Mouse (Mus musculus): ENCODE results near the gene Adgrb3.
"Not testable (repeated sequence)": the region's sequence is repeated elsewhere in the genome, so short reads cannot be mapped to it uniquely, and the experiment has no call there.

Adgrb3 gene

DNA sequence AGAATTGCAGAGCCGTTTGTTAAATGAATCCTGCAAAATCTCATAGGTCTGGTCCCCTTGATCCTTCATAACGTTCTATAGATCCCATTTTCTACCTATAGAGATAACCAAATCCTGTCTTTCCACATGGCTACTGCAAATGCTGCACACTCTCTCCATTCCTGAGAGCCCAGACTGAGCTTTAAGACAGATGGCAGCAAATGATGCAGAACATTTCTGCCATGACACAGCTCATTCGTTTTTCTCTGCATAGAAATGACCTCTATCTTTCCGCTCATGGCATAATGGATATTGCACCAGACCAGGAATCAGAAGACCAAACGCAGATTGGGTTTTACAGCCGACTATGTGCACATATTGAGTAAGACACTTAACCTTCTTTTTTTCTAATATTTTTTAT is 84.8 kb downstream of the Adgrb3 start:
- no peak for DNase-seq (ENCODE audit: low spot score)

DNA sequence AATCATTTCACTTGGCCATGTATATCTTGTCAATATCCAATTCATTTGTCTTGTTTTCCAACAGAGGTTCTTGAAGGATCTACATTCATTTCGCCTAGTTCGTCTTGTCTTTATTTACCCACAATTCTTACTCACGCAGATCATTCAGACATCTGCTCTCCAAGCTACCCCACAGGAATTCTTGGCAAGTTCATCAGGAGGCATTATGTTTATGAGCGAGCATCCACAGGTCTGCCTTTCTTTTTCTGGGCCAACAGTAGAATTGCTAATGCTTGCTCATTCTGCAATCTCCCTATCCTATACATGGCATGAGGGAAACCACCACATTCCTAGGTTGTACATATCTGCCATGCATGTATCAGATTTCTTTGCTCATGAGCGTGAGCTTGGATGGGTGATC is 99.7 kb downstream of the Adgrb3 start:
- DNase-seq (ENCODE audit: low spot score), result no peak

DNA sequence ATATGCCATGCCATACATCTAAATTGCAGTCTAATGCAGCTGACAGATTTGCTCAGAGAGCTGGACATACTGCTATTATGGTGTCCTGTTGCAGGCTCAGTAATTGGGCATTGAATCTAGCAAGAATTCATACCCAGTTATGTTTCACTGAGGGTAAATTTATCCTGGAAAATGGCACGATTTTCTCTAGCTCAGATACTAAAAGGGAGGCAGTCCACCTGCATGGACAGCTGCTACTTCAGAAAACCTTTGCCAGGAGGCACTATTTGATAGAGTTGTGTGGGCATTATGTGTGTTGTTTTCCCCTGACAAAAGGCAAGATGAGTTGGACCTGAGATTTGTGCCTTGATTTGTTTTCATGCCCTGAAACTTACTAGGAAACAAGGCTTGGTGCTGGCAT is 118.0 kb downstream of the Adgrb3 start:
- DNase-seq (ENCODE audit: low spot score), result no peak

DNA sequence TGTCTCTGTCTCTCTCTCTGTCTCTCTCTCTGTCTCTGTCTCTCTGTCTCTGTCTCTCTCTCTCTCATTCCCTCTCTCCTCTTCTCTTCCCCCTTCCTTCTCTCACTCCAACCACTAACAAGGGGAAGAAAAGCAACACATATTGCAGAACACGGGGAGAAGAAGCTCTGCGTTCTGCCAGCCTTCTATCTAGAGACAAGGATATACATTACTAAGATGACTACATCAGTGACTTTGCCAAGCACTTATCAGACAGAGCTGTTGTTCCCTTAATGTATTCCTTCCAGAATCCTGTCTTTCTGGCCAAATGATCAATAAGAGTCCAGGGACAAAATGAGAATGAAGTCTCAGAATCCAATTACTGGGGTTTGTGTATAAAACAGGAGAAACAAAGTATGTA is 123.2 kb downstream of the Adgrb3 start:
- DNase-seq (ENCODE audit: low spot score), result no peak

DNA sequence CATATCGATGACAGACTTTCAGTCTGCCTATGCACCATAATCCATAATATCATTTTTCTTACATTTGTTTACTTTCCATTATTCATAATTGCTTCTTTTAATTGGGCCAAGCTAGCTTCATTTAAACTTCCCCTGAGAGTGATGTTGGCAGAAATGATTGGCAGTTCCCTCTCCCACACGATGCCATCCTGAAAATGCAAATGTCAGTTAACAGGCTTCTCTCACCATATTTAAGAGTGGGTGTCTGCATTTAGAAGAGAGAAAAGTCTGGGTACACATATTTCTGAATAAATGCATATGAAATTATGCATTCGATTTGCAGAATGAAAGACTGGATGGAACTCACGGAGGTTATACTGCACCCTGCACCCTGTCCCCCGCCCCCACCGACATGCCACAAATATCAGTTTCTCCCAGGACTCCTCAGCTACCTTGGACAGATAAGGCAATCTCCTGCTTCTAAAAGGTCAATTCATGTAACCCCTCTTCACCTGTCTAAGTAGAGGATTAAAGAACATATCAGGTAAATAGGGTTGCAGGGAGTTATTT is 130.7 kb downstream of the Adgrb3 start:
- no peak for DNase-seq (ENCODE audit: low spot score)

DNA sequence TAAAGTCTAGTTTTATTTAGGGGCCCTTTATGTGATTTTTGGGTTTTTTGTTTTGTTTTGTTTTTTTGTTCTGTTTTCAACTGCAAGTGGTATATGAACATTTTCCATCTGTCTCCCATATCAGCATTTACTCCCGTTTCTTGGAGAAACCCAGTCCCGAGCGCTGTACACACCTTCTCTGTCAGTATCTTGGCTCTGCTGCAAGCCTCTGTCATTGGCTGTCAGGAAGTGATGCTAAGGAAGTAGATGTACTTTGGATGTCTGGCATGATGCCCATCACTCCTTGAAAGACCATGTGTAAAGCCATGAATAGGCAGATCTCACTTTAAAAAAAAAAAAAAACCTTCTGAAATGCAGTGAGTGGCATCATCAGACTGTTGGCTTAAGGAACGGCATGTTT is 132.3 kb downstream of the Adgrb3 start:
- no peak for DNase-seq (ENCODE audit: low spot score)

DNA sequence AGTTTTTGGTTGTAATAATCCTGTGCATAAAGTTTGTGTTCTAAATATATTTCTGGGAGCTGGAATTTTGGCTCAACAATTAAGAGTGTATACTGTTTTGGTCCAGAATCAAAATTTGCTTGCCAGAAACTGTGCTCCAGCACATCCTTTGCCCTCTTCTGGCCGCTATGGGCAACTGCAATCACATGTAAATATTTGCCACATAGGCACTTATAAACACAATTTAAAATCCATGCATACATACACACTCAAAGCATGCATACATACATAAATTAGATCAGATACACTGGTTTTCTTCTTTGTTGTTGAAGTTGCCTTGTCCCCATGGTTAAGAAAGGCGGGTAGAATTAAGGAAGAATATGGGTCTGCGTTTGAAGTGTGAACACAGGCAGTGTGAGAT is 132.7 kb downstream of the Adgrb3 start:
- no peak for DNase-seq (ENCODE audit: low spot score)

GRCm38 (mm10) chr1:25682118-25682517 is 147.4 kb downstream of the Adgrb3 start:
- no peak for DNase-seq (ENCODE audit: low spot score)

- DNase-seq (ENCODE audit: low spot score), result no peak
Observed at GRCm38 (mm10) chr1:25679656-25680055, 149.9 kb downstream of the Adgrb3 start.

DNA sequence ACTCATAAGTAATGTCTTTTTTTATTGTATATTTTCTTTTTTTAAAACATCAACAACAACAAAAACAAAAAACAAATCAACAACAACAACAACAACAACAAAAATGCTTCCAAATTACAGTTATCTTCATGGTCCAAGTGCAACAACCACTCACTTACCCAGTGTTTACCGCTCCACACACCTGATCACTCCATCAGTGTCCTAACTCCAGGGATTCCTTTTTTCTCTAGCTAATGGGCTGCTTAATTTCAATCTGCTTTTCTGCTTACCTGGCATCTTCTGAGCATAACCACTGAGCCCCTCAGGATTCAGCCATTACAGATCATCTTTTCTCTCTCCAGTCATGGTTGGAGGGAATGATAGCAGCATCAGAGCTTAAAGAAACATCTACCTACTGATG is 176.8 kb downstream of the Adgrb3 start:
- DNase-seq (ENCODE audit: low spot score), result no peak

DNA sequence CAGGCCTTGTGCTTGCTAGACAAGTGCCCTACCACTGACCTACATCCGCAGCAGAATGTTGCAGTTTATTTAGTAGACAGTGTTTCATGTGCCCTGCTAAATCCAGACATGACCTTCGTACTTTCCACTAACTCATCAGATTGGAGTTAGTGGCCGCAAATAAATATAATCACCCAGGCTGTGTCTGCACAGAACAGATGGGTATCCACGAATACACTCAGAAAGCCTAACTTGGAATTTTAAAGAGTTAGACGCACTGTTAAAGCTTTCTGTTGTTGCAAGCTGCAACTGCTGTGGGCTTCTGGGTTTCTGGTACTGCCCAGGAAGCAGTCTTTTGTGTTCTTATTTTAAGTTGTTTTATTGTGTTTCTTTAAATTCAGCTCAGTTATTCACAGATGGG is 185.3 kb downstream of the Adgrb3 start:
- no peak for DNase-seq (ENCODE audit: low spot score)

GRCm38 (mm10) chr1:25621458-25621857 is 208.0 kb downstream of the Adgrb3 start:
- no peak for DNase-seq (ENCODE audit: low spot score)

- no peak for DNase-seq (ENCODE audit: low spot score)
Observed at GRCm38 (mm10) chr1:25616954-25617353, 212.6 kb downstream of the Adgrb3 start.

DNA sequence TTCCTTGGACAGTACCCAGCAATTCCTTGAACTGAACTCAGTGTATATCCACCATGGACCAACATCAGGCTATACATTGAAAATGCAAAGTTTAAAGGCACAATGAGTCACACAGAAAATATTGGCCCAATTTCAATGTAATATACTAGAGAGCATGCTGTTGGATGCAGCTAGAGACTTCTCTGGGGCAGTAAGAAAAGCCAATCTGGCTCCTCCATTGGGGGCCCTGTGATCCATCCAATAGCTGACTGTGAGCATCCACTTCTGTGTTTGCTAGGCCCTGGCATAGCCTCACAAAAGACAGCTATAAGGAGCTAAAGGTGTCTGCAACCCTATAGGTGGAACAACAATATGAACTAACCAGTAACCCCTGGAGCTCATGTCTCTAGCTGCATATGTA is 218.7 kb downstream of the Adgrb3 start:
- not testable (repeated sequence) for DNase-seq (ENCODE audit: low spot score)

DNA sequence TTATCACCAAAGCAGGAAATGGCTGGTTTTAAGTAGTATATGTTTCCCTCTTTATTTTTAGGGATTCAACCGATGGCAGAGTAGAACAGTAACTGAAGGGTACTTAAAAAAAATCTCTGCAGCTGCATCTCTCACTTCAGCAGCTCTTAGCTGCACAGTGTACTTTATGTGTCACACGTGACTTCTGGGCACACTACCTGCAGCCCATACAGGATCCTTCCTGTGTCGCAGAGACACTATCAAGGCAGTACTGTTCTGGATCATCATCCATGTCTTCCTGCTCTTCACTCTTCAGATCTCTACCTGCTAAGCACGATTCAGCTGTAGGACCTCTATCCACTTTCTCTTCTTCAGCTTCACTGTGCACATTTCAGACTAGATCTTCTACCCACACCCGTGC is 230.6 kb downstream of the Adgrb3 start:
- no peak for DNase-seq (ENCODE audit: low spot score)

GRCm38 (mm10) chr1:25588568-25589118 is 240.9 kb downstream of the Adgrb3 start:
- no peak for DNase-seq (ENCODE audit: low spot score)

DNA sequence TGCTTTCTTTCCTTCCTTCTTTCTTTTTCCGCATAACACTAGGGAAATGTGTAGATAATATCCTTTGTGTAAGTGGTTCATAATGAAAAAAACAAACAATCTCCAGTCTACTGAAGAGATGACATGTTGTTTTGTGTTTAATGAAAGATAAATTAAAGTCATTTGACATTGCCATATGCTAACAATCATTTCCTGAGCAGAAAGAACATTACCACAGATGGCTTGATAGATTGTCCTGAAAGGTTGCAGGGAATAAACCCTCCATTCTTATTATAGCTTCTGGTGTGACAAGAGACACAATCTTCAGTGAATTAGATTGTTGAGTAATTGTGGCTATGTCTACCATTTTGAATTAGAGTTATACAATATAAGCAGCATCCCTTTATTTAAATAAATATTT is 247.8 kb downstream of the Adgrb3 start:
- no peak for DNase-seq (ENCODE audit: low spot score)

GRCm38 (mm10) chr1:25577836-25578235 is 251.7 kb downstream of the Adgrb3 start:
- no peak for DNase-seq (ENCODE audit: low spot score)

- no peak for DNase-seq (ENCODE audit: low spot score)
Observed at GRCm38 (mm10) chr1:25576598-25576997, 252.9 kb downstream of the Adgrb3 start.

DNA sequence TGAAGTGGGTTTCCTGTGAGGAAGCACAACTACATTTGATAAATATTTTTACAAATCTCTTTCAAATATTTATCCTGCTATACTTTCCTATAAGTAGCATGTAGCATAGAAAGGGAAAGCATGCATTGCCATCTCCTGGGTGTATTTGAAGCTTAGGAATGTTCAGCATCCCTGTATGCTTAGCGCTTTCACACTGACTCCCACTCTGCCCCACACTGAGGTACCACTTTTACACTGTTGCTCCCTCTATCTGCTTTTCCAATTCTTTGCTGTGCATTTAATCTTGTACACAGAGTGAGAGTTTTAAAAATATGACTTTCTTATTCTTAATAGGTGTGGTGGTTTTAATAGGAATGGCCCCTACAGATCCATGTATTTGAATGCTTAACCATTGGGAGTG is 261.4 kb downstream of the Adgrb3 start:
- DNase-seq (ENCODE audit: low spot score), result no peak

DNA sequence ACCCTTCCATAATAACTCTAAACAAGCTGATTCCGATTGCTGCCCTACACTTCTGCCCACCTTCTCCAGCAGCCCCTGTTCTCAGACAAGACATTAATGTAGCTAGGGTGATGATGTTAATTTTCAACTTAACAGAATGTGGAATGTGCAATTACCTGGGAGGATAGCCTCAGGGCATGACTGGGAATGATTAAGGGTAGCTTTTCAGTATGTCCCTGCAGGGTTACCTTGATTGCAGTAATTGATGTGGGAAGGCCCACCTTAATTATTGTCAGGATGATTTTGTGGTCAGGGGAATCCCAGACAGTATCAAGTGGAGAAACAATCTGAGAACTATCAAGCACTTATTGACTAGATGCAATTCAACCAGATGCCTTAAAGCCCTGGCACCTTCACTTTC is 283.4 kb downstream of the Adgrb3 start:
- DNase-seq (ENCODE audit: low spot score), result no peak

- no peak for DNase-seq (ENCODE audit: low spot score)
Observed at GRCm38 (mm10) chr1:25543915-25544314, 285.6 kb downstream of the Adgrb3 start.

GRCm38 (mm10) chr1:25542891-25543290 is 286.6 kb downstream of the Adgrb3 start:
- no peak for DNase-seq (ENCODE audit: low spot score)

- DNase-seq (ENCODE audit: low spot score), result no peak
Observed at GRCm38 (mm10) chr1:25526976-25527375, 302.5 kb downstream of the Adgrb3 start.
